Mouse (Mus musculus): Measurements from ENCODE around the gene Il15ra. TPM values are rescaled to one million over a fixed set of nuclear protein-coding genes. Genes with fewer than 3 reads are reported as not detected.

Gene Il15ra
- total and polyA plus RNA-seq, 3 experiments, result 12.6 to 16.6 (median 14.4) TPM

GRCm38 (mm10) chr2:11664806-11665205 lies 40.3 kb upstream of the Il15ra start:
- Histone ChIP-seq H3K9ac (ENCODE audit: insufficient read depth, low read depth) (no peak overlapping the region), H3K27ac (ENCODE audit: insufficient read depth, low read depth) (no peak overlapping the region), H3K27me3 (replicated peaks) (no peaks in the 10 kb centered on the region), H3K4me1 (ENCODE audit: control insufficient read depth in 1 of 2, insufficient read depth in 2 of 2) (peaks cover 11 to 44% of the 10 kb centered on the region in 2 experiments), H3K36me3 (replicated peaks in 1 of 2; ENCODE audit: control insufficient read depth in 1 of 2, insufficient read depth in 1 of 2, low read length in 1 of 2) (no peaks in the 10 kb centered on the region), H3K79me2 (replicated peaks; ENCODE audit: control insufficient read depth, extremely low read depth, insufficient read depth, poor library complexity, severe bottlenecking) (peaks cover 3% of the 10 kb centered on the region), H3K4me3 (replicated peaks in 1 of 3; ENCODE audit: low read depth in 2 of 3, low read length in 2 of 3, poor library complexity in 1 of 3) (no peak overlapping the region), H3K4me2 (ENCODE audit: insufficient read depth, low read depth, poor library complexity, severe bottlenecking) (no peak overlapping the region; the same call in 1 of the 2 replicates), H3K9me3 (replicated peaks; ENCODE audit: low read length) (no peaks in the 10 kb centered on the region)
- TF ChIP-seq JUN (IDR thresholded peaks at IDR 0.05; ENCODE audit: insufficient read depth, low read depth, low read length) (no peak), ZKSCAN1 (IDR thresholded peaks at IDR 0.05; ENCODE audit: borderline replicate concordance, low read depth, low read length) (no peak), USF2 (conservative IDR thresholded peaks at IDR 0.05; ENCODE audit: low read depth, low read length) (no peak), IRF4 (IDR thresholded peaks at IDR 0.05; ENCODE audit: low read depth, low read length) (no peak), MEF2A (IDR thresholded peaks at IDR 0.05; ENCODE audit: borderline replicate concordance, low read depth, low read length) (no peak), ELF1 (IDR thresholded peaks at IDR 0.05; ENCODE audit: low read depth, low read length) (no peak), MAZ (IDR thresholded peaks at IDR 0.05; ENCODE audit: low read depth, low read length) (no peak), TCF12 (IDR thresholded peaks at IDR 0.05; ENCODE audit: low read depth, low read length) (no peak), MYC (IDR thresholded peaks at IDR 0.05; ENCODE audit: low read depth, low read length) (no peak), PAX5 (IDR thresholded peaks at IDR 0.05; ENCODE audit: low read length) (no peak), KAT2A (IDR thresholded peaks at IDR 0.05; ENCODE audit: insufficient replicate concordance, low read length) (no peak), SMC3 (IDR thresholded peaks at IDR 0.05; ENCODE audit: low read depth, low read length) (no peak)
- dilution Hi-C loops (cut with MboI; ENCODE audit: extremely low pct_ligation_motif_present, extremely low pct_unique_long_range_greater_than_20kb, low sequenced_read_pairs) (no loop called here), in situ Hi-C loops (cut with MboI; ENCODE audit: low pct_ligation_motif_present, low pct_unique_long_range_greater_than_20kb, low sequenced_read_pairs) (no loop called here)
- DNase-seq (ENCODE audit: extremely low read depth), result no peak

GRCm38 (mm10) chr2:11665326-11665725 lies 39.8 kb upstream of the Il15ra start:
- H3K27ac ChIP-seq (ENCODE audit: insufficient read depth, low read depth), result no peak overlapping the region
- H3K27me3 ChIP-seq (replicated peaks), result no peaks in the 10 kb centered on the region
- H3K79me2 ChIP-seq (replicated peaks; ENCODE audit: control insufficient read depth, extremely low read depth, insufficient read depth, poor library complexity, severe bottlenecking), result peaks cover 3% of the 10 kb centered on the region
- in situ Hi-C loops (cut with MboI; ENCODE audit: low pct_ligation_motif_present, low pct_unique_long_range_greater_than_20kb, low sequenced_read_pairs), result no loop called here
- dilution Hi-C loops (cut with MboI; ENCODE audit: extremely low pct_ligation_motif_present, extremely low pct_unique_long_range_greater_than_20kb, low sequenced_read_pairs), result no loop called here
- no peak for TF ChIP-seq SMC3 (IDR thresholded peaks at IDR 0.05; ENCODE audit: low read depth, low read length)
- no peak overlapping the region for H3K4me3 ChIP-seq (replicated peaks in 1 of 3; ENCODE audit: low read depth in 2 of 3, low read length in 2 of 3, poor library complexity in 1 of 3)
- H3K4me1 ChIP-seq (ENCODE audit: control insufficient read depth in 1 of 2, insufficient read depth in 2 of 2), result peaks cover 10 to 40% of the 10 kb centered on the region in 2 experiments
- no peak overlapping the region for H3K9ac ChIP-seq (ENCODE audit: insufficient read depth, low read depth)
- H3K36me3 ChIP-seq (replicated peaks in 1 of 2; ENCODE audit: control insufficient read depth in 1 of 2, insufficient read depth in 1 of 2, low read length in 1 of 2), result no peaks in the 10 kb centered on the region
- no peaks in the 10 kb centered on the region for H3K9me3 ChIP-seq (replicated peaks; ENCODE audit: low read length)
- no peak for DNase-seq (ENCODE audit: extremely low read depth)
- no peak overlapping the region for H3K4me2 ChIP-seq (ENCODE audit: insufficient read depth, low read depth, poor library complexity, severe bottlenecking)

GRCm38 (mm10) chr2:11672144-11672543 lies 32.9 kb upstream of the Il15ra start:
- Histone ChIP-seq H3K4me2 (ENCODE audit: insufficient read depth, low read depth, poor library complexity, severe bottlenecking) (no peak overlapping the region), H3K9ac (ENCODE audit: insufficient read depth, low read depth) (no peak overlapping the region), H3K27me3 (replicated peaks) (no peaks in the 10 kb centered on the region), H3K4me3 (replicated peaks in 1 of 3; ENCODE audit: low read depth in 2 of 3, low read length in 2 of 3, poor library complexity in 1 of 3) (no peak overlapping the region), H3K79me2 (replicated peaks; ENCODE audit: control insufficient read depth, extremely low read depth, insufficient read depth, poor library complexity, severe bottlenecking) (no peaks in the 10 kb centered on the region), H3K27ac (ENCODE audit: insufficient read depth, low read depth) (no peak overlapping the region), H3K36me3 (replicated peaks in 1 of 2; ENCODE audit: control insufficient read depth in 1 of 2, insufficient read depth in 1 of 2, low read length in 1 of 2) (peaks cover 26 to 33% of the 10 kb centered on the region in 2 experiments), H3K4me1 (ENCODE audit: control insufficient read depth in 1 of 2, insufficient read depth in 2 of 2) (0 out of 4 replicates have a peak, but pooled peaks cover 0 to 1% of the 10 kb centered on the region in 2 experiments), H3K9me3 (replicated peaks; ENCODE audit: low read length) (peaks cover 9% of the 10 kb centered on the region)
- DNase-seq (ENCODE audit: extremely low read depth), result peak; percentile 31
- dilution Hi-C loops (cut with MboI; ENCODE audit: extremely low pct_ligation_motif_present, extremely low pct_unique_long_range_greater_than_20kb, low sequenced_read_pairs), result no loop called here
- TF ChIP-seq ZKSCAN1 (IDR thresholded peaks at IDR 0.05; ENCODE audit: borderline replicate concordance, low read depth, low read length) (no peak), RAD21 (IDR thresholded peaks at IDR 0.05; ENCODE audit: low read depth, low read length) (peak; percentile 43), CTCF (conservative IDR thresholded peaks at IDR 0.05 in 1 of 2, IDR thresholded peaks at IDR 0.05 in 1 of 2; ENCODE audit: low read depth in 2 of 2, low read length in 2 of 2) (peak; percentile 57 to 61), TCF12 (IDR thresholded peaks at IDR 0.05; ENCODE audit: low read depth, low read length) (no peak), POLR2A (IDR thresholded peaks at IDR 0.05; ENCODE audit: low read depth, low read length) (no peak), USF2 (conservative IDR thresholded peaks at IDR 0.05; ENCODE audit: low read depth, low read length) (no peak), SMC3 (IDR thresholded peaks at IDR 0.05; ENCODE audit: low read depth, low read length) (peak; percentile 64)
- in situ Hi-C loops (cut with MboI; ENCODE audit: low pct_ligation_motif_present, low pct_unique_long_range_greater_than_20kb, low sequenced_read_pairs), result no loop called here

Data from CH12.LX (cell line).